8 mouse cellular contexts compared by ENCODE assay signal in the genomic region with DNA sequence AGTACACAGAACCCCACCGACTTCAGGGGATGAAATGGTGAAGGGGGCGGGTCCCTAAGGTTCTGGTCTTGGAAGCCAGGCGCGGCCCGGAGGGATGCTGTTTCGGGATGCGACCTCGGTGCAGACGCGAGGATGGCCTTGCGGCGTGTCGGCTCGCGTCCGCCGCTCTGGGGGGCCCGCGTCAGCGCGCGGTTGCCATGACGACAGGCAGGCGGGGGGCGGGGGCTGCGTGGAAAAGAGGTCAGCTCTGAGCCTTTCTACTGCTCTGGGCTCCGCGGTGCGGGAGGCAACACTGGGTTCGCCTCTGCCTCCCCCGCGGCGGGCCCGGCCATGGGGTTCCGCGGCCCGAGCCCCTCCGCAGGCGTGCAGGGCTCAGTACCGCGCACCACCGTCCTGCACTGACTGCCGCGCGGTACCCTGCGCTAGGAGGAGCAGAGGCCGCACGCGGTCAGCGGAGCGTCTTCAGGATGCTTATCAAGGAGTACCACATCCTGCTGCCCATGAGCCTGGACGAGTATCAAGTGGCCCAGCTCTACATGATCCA. TPM values are rescaled to one million over a fixed set of nuclear protein-coding genes. Genes with fewer than 3 reads are reported as not detected.
A peak's percentile ranks its signal among the peaks of the same experiment; 100 is the strongest.
DNase-seq lines count a peak whose midpoint lies in the region; ATAC-seq and TF ChIP-seq lines count a peak whose summit lies in the region.

No protein-coding gene starts in this region.

- TF ChIP-seq POLR2A in spleen, adult 2 months (IDR thresholded peaks at IDR 0.05; ENCODE audit: low read depth, low read length) = no peak
- no peak for TF ChIP-seq POLR2A in small intestine, adult 2 months (IDR thresholded peaks at IDR 0.05; ENCODE audit: low read depth, low read length)

- intact Hi-C loops in gastrocnemius, postnatal 14 days (cut with DNase I; ENCODE audit: low total_unique reads) = no loop called here

- peaks cover 26% of the 10 kb centered on the region for H3K36me3 ChIP-seq in spleen, adult 2 months (ENCODE audit: control insufficient read depth, insufficient read depth, low read length)
- peaks cover 19% of the 10 kb centered on the region; the same call in 1 of the 2 replicates for H3K36me3 ChIP-seq in heart, embryonic 12.5 days
- H3K36me3 ChIP-seq in midbrain, embryonic 10.5 days = peaks cover 19% of the 10 kb centered on the region
- peaks cover 29% of the 10 kb centered on the region for H3K36me3 ChIP-seq in small intestine, adult 2 months (ENCODE audit: control insufficient read depth, insufficient read depth, low read length)

- TF ChIP-seq CTCF in spleen, adult 2 months (IDR thresholded peaks at IDR 0.05; ENCODE audit: extremely low read depth, insufficient read depth, insufficient read length, insufficient replicate concordance) = no peak
- no peak for TF ChIP-seq CTCF in small intestine, adult 2 months (IDR thresholded peaks at IDR 0.05; ENCODE audit: extremely low read depth, insufficient read length, insufficient replicate concordance, low read depth, low read length)

- peak overlapping the region; percentile 65 for H3K9ac ChIP-seq in heart, embryonic 12.5 days

- H3K4me3 ChIP-seq in spleen, adult 2 months (ENCODE audit: extremely low read depth, insufficient read depth, insufficient read length) = peak overlapping the region; percentile 89
- peak overlapping the region; percentile 59 for H3K4me3 ChIP-seq in heart, embryonic 12.5 days
- H3K4me3 ChIP-seq in midbrain, embryonic 10.5 days = peak overlapping the region; percentile 70
- H3K4me3 ChIP-seq in small intestine, adult 2 months (ENCODE audit: low read depth, low read length) = peak overlapping the region; percentile 91

- H3K9me3 ChIP-seq in heart, embryonic 12.5 days (replicated peaks) = no peaks in the 10 kb centered on the region
- no peaks in the 10 kb centered on the region; the same call in 1 of the 2 replicates for H3K9me3 ChIP-seq in midbrain, embryonic 10.5 days (replicated peaks)

- H3K27me3 ChIP-seq in spleen, adult 2 months (ENCODE audit: control insufficient read depth, insufficient read depth, low read length) = no peaks in the 10 kb centered on the region
- H3K27me3 ChIP-seq in heart, embryonic 12.5 days (replicated peaks) = peaks cover 50% of the 10 kb centered on the region
- peaks cover 46% of the 10 kb centered on the region for H3K27me3 ChIP-seq in midbrain, embryonic 10.5 days (ENCODE audit: low read depth, poor library complexity, severe bottlenecking)
- no peaks in the 10 kb centered on the region for H3K27me3 ChIP-seq in small intestine, adult 2 months (ENCODE audit: control insufficient read depth, insufficient read depth, low read length)

- WGBS in spleen, adult 2 months = 2% methylated on average over 51 of the region's 52 CpGs
- WGBS in heart, embryonic 12.5 days = under 1% methylated on average over 51 of the region's 52 CpGs
- WGBS in midbrain, embryonic 10.5 days = under 1% methylated on average over 52 of the region's 52 CpGs
- WGBS in small intestine, adult 2 months = 4% methylated on average over 51 of the region's 52 CpGs

- peak overlapping the region; percentile 95 for H3K4me2 ChIP-seq in heart, embryonic 12.5 days

- ATAC-seq in heart, embryonic 12.5 days (ENCODE audit: insufficient number of reproducible peaks, low FRiP score) = no peak

- no peak overlapping the region for H3K27ac ChIP-seq in spleen, adult 2 months (ENCODE audit: insufficient read depth, low read length)
- no peak overlapping the region for H3K27ac ChIP-seq in heart, embryonic 12.5 days (ENCODE audit: poor library complexity, severe bottlenecking)
- H3K27ac ChIP-seq in midbrain, embryonic 10.5 days (replicated peaks) = peak overlapping the region; percentile 78
- H3K27ac ChIP-seq in small intestine, adult 2 months (ENCODE audit: insufficient read depth, low read depth, low read length) = no peak overlapping the region

- H3K4me1 ChIP-seq in spleen, adult 2 months (ENCODE audit: control insufficient read depth, insufficient read depth, insufficient read length) = peaks cover 25% of the 10 kb centered on the region
- H3K4me1 ChIP-seq in heart, embryonic 12.5 days (replicated peaks) = peaks cover 41% of the 10 kb centered on the region
- H3K4me1 ChIP-seq in midbrain, embryonic 10.5 days = peaks cover 60% of the 10 kb centered on the region
- peaks cover 26% of the 10 kb centered on the region for H3K4me1 ChIP-seq in small intestine, adult 2 months (ENCODE audit: control insufficient read depth, insufficient read depth, insufficient read length, low read length)

- DNase-seq in spleen, adult 2 months (ENCODE audit: low read depth in 1 of 2, low spot score in 2 of 2) = no peak
- no peak for DNase-seq in spleen, adult 18-20 months
- peak; percentile 86 for DNase-seq in cerebellum, adult 9-10 months
- DNase-seq in layer of hippocampus, postnatal 25 days (ENCODE audit: extremely low spot score in 1 of 2, low spot score in 1 of 2) = peak; percentile 58 to 68
- peak; percentile 72 for DNase-seq in midbrain, embryonic 10.5 days (ENCODE audit: low spot score)
- DNase-seq in gastrocnemius, postnatal 14 days = no peak

RNA-seq across cellular contexts. Expression of gene Pitpnm1, which starts 1.0 kb away (rescaled TPM):
- 358 and 415 TPM in 2 replicates for polyA plus RNA-seq in spleen, adult 2 months (2012; rRNA removed)
- polyA plus RNA-seq in heart, embryonic 12.5 days (2016; fragmentation: Nextera tagmentation; extraction: Ambion mirVana) = 23.3 and 23.5 TPM in 2 replicates
- total RNA-seq in layer of hippocampus, postnatal 25 days (2021) = 100 to 1,000 TPM; 176 to 181 TPM
- polyA plus RNA-seq in midbrain, embryonic 10.5 days (2016; fragmentation: Nextera tagmentation; extraction: Ambion mirVana) = 12.8 and 15.1 TPM in 2 replicates
- 108 and 197 TPM in 2 replicates for polyA plus RNA-seq in small intestine, adult 2 months (2012; rRNA removed)
- 1 to 10 TPM; 3.7 to 4.2 TPM for total RNA-seq in gastrocnemius, postnatal 14 days (2021)

RNA-seq across cellular contexts. Expression of gene Cdk2ap2, which starts 3.8 kb away (rescaled TPM):
- polyA plus RNA-seq in spleen, adult 2 months (2012; rRNA removed) = 247 and 334 TPM in 2 replicates
- polyA plus RNA-seq in heart, embryonic 12.5 days (2016; fragmentation: Nextera tagmentation; extraction: Ambion mirVana) = 54.4 and 57.6 TPM in 2 replicates
- total RNA-seq in layer of hippocampus, postnatal 25 days (2021) = 10 to 100 TPM; 28.9 to 37.6 TPM
- polyA plus RNA-seq in midbrain, embryonic 10.5 days (2016; fragmentation: Nextera tagmentation; extraction: Ambion mirVana) = 76.2 and 82.5 TPM in 2 replicates
- 186 and 366 TPM in 2 replicates for polyA plus RNA-seq in small intestine, adult 2 months (2012; rRNA removed)
- 10 to 100 TPM; 17.3 to 17.5 TPM for total RNA-seq in gastrocnemius, postnatal 14 days (2021)

RNA-seq across cellular contexts. Expression of gene Cabp2, which starts 19.4 kb away (rescaled TPM):
- 7.0 and 8.3 TPM in 2 replicates for polyA plus RNA-seq in spleen, adult 2 months (2012; rRNA removed)
- polyA plus RNA-seq in heart, embryonic 12.5 days (2016; fragmentation: Nextera tagmentation; extraction: Ambion mirVana) = not detected in 2 replicates
- total RNA-seq in layer of hippocampus, postnatal 25 days (2021) = not detected
- polyA plus RNA-seq in midbrain, embryonic 10.5 days (2016; fragmentation: Nextera tagmentation; extraction: Ambion mirVana) = not detected in 2 replicates
- polyA plus RNA-seq in small intestine, adult 2 months (2012; rRNA removed) = 24.8 TPM in 1 of 2 replicates, not detected in the other
- not detected for total RNA-seq in gastrocnemius, postnatal 14 days (2021)

RNA-seq across cellular contexts. Expression of gene Aip, which starts 24.9 kb away (rescaled TPM):
- polyA plus RNA-seq in spleen, adult 2 months (2012; rRNA removed) = 85.3 and 99.6 TPM in 2 replicates
- polyA plus RNA-seq in heart, embryonic 12.5 days (2016; fragmentation: Nextera tagmentation; extraction: Ambion mirVana) = 80.4 and 82.6 TPM in 2 replicates
- 100 to 1,000 TPM; 102 to 127 TPM for total RNA-seq in layer of hippocampus, postnatal 25 days (2021)
- polyA plus RNA-seq in midbrain, embryonic 10.5 days (2016; fragmentation: Nextera tagmentation; extraction: Ambion mirVana) = 60.6 and 61.7 TPM in 2 replicates
- polyA plus RNA-seq in small intestine, adult 2 months (2012; rRNA removed) = 41.3 and 59.8 TPM in 2 replicates
- total RNA-seq in gastrocnemius, postnatal 14 days (2021) = 10 to 100 TPM; 51.4 to 57.9 TPM

RNA-seq across cellular contexts. Expression of gene Gpr152, which starts 38.8 kb away (rescaled TPM):
- 0.09 and 0.11 TPM in 2 replicates for polyA plus RNA-seq in spleen, adult 2 months (2012; rRNA removed)
- polyA plus RNA-seq in heart, embryonic 12.5 days (2016; fragmentation: Nextera tagmentation; extraction: Ambion mirVana) = not detected in 2 replicates
- total RNA-seq in layer of hippocampus, postnatal 25 days (2021) = not detected
- polyA plus RNA-seq in midbrain, embryonic 10.5 days (2016; fragmentation: Nextera tagmentation; extraction: Ambion mirVana) = not detected in 2 replicates
- 0.06 TPM in 1 of 2 replicates, not detected in the other for polyA plus RNA-seq in small intestine, adult 2 months (2012; rRNA removed)
- not detected for total RNA-seq in gastrocnemius, postnatal 14 days (2021)

Comparison
In these comparisons a context has a peak if more than half of its experiments do, and no peak if none do; other contexts are left out.
1. DNase-seq: peak in cerebellum, adult 9-10 months (single experiment), layer of hippocampus, postnatal 25 days (2 of 2) and midbrain, embryonic 10.5 days (single experiment); none in spleen, adult 2 months (0 of 2), spleen, adult 18-20 months (0 of 2) and gastrocnemius, postnatal 14 days (single experiment).
2. Peak in every context shown above with its lines, with median percentiles within 50 percentile points of each other: H3K4me3 ChIP-seq.